Mouse (Mus musculus) CD4-positive, CD25-positive, alpha-beta regulatory T cell, adult 2 months (primary cell): ENCODE measurements around the gene Aldh3b3.
A peak's percentile ranks its signal among the peaks of the same experiment; 100 is the strongest.

Experiments
- DNase-seq: peaks from one replicate; pipeline ENCODE4 v3.0.0-alpha.2; 2012; ENCODE audit warnings: low read depth, low spot score

Gene Aldh3b3

GRCm38 (mm10) chr19:4001752-4002151, 43.3 kb downstream of the Aldh3b3 start:
- DNase-seq, result no peak

- DNase-seq, result no peak
These were observed 44.7 kb downstream of the Aldh3b3 start, which contains the start of gene Doc2g for GRCm38 (mm10) chr19:4003112-4003511. TSS of gene Doc2g (plus strand) at chr19:4003313.

GRCm38 (mm10) chr19:4003641-4004040, 45.2 kb downstream of the Aldh3b3 start:
- DNase-seq, result no peak

- no peak for DNase-seq
These were observed 45.9 kb downstream of the Aldh3b3 start for GRCm38 (mm10) chr19:4004331-4004730.

GRCm38 (mm10) chr19:4005091-4005490, 46.6 kb downstream of the Aldh3b3 start:
- DNase-seq, result no peak

GRCm38 (mm10) chr19:4005971-4006370, 47.5 kb downstream of the Aldh3b3 start:
- DNase-seq, result no peak

GRCm38 (mm10) chr19:4011086-4011485, 52.6 kb downstream of the Aldh3b3 start:
- no peak for DNase-seq

GRCm38 (mm10) chr19:4012432-4013022, 54.1 kb downstream of the Aldh3b3 start, which contains the start of gene Ndufv1:
TSS of gene Ndufv1 (minus strand) at chr19:4012806.
- peak; percentile 97 for DNase-seq

GRCm38 (mm10) chr19:4013066-4013465, 54.6 kb downstream of the Aldh3b3 start:
- DNase-seq, result no peak

GRCm38 (mm10) chr19:4014802-4015201, 56.4 kb downstream of the Aldh3b3 start:
- DNase-seq, result no peak

- DNase-seq, result no peak
These were observed 57.2 kb downstream of the Aldh3b3 start for GRCm38 (mm10) chr19:4015635-4016034.

- no peak for DNase-seq
These were observed 59.6 kb downstream of the Aldh3b3 start for GRCm38 (mm10) chr19:4017921-4018587.

- DNase-seq, result peak; percentile 80
These were observed 60.5 kb downstream of the Aldh3b3 start for GRCm38 (mm10) chr19:4018743-4019583.
